Mouse (Mus musculus) thymus, postnatal 25 days (tissue): ENCODE data around the gene Hunk.

Experiments
- DNase-seq: peaks from one replicate; pipeline ENCODE4 v3.0.0; 2022

Hunk gene

DNA sequence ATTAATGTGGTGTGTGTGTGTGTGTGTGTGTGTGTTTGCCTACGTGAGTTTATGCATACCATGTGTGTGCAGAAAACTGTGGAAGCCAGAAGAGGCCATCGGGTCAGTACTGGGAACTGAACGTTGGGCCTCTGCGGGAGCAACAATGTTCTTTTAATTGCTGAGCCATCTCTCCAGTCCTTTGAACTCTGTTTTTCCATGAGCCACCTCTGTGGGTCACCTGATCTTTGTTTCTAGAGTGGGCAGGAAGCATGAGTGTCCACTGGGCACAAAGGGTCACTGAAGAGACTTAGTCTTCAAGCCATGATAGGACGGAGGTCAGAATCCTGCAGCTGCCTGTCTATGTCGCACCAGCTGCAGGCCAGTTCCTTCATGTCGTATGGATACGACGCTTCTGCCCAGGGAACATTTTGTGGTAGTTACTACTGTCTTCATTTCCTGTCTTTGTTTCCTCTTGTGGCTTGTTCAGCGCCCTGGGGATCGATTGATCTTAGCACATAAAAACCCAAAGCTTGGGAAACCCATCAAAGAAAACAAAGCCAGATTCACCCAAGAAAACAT, 10.3 kb downstream of the Hunk start:
- DNase-seq: no peak

DNA sequence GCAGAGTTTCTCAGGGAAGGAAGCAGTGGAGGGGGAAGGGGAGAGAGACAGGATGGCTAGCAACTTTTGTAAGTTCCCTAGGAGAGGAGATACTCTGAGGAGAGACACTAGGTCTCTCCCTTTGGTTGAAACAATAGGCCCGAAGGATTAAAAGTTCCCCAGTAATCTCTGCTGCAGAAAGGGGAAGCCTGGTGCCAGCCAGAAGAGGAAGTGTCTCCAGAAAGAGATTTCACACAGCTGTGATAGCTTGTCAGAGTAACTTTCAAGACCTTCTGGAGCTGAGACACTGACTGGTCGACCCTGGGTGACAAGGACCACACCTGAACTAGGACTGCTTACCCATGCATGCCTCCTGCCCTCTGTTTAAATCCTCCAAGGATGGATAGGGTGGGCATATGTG, 11.1 kb downstream of the Hunk start:
- DNase-seq: no peak

DNA sequence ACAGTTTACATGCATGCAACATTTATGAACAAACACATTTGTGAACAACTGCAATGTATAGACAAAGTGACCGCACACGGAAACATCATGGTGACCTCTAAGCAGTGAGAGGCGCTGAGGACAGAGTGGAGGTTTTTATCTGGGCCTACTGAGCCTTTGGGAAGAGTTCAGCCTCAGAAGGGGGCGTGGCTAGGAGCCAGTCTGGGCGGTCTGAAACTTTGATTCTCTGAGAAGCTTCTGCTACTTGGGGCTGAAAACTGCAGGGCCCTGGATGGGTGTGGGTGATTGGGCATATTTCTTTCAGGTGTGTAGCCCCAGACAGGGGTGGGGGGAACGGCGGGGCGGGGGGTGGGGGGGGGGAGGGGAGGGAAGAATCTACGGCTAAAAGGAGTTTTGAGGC, 14.5 kb downstream of the Hunk start:
- no peak for DNase-seq

DNA sequence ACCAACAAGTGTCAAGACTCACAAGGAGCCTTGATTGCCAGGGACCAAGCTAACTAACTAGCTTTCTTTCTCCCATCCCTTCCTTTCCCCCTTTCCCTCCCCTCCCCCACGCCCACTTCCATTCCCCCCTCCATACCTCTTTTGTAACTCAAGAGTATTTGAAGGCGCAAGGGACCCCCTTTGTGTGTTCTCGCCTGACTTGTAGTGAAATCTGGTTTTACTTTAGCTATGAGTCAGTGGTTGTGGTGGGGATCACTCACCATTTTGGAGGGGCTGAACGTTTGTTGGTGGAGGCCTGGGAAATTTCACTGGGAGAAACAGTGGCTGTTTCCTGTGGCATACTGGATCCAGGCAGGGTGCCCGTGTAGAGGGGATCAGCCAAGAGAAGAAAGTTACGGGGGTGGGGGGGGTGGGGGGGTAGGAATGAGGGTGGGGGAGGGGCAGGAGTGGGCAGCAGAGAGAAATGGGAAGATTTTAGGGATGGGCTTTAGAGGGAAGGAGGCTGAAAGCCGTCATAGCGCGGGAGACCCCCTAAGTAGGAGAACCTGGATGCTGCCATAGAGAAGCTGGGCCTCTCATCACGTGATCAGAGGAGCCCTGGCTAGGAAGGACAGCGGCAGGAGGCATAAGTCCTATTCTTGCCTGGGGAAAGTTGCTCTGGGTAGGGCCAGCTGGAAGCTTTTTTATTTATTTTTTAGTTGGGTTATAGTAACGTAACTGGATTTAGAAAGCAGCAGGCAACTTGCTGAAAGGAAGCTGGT, 15.3 kb downstream of the Hunk start:
- DNase-seq: no peak

DNA sequence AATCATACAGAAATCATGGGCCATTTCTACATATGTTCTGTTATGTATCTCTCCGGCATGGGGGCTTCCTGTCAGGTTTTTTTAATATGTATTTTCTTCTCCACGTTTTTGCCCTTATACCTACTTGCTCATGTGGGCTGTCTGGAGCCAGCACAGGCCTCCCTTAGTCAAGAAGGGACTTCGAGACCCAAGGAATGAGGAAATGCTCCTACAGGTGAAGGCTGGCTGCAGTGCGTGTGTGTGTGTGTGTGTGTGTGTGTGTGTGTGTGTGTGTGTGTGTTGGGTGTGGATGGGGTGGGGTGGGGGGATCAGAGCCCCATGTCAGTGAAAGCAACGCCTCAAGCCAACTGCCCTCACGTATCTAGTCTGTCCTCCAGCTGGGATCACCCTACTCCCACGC, 16.5 kb downstream of the Hunk start:
- DNase-seq: no peak

DNA sequence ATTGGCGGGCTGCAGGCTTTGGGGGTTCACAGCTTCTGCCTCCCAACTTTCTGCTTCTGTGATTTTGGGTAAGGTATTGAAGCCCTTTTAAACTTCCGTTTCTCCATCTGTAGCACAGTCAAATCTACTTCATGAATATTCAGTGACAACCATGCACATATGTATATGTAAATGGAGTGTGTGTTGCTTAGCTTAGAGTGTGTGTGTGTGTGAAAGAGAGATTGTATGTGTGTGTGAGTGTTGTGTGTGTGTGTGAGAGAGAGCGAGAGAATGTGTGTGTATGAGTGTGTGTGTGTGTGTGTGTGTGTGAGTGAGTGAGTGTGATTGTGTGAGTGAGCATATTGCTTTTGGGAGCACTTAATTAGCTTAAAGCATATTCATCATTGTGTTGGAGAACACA, 19.4 kb downstream of the Hunk start:
- no peak for DNase-seq

DNA sequence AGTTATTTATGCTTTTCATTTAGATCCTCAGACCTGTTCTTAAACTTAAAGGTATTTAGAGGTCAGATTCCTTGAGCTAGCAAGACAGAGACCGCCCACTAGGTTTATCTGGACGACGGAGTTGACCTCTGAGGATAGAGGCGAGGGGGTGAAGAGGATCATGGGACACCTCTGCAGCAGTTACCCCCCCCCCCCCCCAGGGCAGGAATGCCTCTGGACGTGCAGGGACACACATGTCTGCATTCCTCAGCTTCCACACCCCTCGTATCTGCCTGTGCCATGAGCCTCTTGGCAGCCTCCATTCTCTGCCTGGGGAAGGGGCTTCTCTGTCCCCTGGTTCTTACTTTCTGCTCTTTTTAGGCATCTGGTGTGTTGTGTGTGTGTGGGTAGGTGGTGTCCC, 19.8 kb downstream of the Hunk start:
- DNase-seq: no peak

DNA sequence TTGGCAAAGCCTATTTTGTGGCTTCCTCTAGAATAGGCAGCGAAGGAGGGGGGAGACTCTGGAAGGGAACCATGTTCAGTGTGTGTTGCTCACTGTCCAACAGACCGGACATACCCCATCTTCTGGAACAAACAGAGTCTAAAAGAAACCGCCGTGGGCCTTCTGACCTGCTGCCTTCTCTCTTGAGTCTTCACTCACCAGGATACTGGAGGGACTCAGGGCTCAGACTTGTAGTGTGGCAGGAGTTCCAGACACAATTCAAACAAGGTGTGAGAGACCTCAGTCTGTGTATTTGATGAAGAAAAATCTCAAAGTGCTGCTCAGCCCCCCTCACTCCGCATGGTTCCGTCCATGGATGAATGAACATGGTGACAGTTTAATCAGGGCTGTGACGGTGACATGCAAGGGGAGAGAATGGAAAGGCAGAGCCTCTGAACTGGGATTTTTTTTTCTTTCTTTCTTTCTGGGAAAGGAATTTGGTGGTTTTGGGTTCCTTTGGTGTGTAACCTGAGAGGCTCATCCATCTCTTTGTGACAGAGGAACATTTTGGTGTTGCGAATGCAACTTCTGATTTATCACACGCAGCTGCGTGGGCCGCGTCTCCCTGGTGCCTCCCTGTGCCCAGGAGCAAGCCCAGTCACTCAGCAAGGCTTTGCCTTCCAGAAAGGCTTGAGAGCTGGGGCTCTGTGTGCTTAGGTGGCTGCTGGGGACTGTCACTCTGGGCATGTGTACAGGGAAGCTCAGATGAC, 21.9 kb downstream of the Hunk start:
- DNase-seq: no peak

DNA sequence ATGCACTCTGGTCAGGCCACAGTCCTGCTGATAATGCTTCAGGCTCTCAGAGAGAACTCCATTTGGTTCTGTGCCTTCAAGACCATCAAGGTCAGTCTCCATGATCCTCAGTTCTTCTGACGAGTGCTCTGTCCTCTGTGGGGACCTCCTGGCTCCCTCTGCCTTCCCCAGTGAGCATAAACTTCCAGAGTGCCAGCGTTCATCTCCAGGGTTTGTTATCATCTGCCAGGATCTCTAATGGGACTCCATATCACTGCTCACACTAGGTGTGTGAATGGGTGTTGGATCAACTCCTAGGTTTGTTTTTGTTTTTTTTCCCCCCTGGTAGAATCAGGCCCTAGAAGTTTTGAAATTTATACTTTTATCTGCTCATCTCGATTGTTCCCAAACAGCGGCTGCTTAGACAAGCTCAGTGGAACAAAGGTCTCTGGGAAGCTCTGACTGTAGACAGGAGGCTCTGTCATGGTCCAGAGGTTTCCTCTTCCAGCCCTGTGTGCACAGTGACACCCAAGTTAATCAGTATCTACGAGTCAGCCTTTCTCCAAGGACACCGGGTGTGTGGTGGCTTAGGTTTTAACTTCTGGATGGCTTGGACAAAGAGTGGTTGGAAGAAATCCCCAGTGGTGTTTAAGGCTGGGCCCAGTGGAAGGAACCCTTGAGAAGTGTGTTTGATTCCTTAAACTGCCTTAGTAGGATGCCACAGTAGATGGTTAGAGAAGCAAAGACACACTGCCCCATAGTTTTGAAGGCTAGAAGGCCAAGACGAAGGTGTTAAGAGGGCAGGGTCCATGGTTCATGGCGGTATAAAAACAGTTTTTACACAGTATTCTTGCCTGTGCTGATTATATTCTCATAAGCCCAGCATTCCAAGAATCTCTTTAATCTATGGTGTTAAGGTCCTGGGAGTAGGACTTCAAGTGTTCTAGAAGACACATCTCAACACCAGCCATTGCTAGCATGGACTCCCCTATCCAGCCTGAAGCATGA, 26.6 kb downstream of the Hunk start:
- DNase-seq: no peak

DNA sequence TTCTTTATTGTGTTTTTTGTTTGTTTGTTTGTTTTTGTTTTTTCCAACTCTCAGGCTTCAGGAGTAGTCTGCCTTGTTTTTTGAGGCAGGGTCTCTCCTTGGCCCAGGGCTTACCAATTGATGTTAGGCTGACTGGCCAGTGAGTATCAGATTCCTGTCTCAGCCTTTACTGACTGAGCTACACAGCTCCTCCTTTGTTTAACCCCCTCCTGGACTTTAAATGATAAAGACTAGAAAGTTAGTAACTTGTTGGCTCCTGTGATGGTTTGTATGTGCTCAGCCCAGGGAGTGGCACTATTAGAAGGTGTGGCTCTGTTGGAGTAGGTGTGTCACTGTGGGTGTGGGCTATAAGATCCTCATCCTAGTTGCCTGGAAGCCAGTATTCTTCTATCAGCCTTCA, 30.8 kb downstream of the Hunk start:
- DNase-seq: no peak

DNA sequence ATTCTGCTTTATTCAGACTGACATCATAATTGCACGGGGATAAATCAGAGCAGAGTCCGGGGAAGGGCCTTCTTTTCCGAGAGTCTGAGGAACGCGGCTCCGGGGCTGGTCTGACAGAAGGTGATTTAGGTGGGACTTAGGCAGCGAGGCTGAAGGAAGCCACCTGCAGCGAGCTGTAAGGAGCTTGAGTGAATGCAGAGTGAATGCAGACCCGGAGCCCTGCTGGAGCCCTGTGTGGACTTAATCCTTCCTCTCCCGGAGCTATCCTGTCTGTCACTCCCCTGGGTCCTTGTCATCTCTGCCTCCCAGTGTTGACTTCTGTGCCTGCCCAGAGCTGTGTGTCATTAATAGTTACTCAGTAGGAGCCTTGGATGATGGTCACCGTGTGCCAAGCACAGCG, 32.8 kb downstream of the Hunk start:
- DNase-seq: no peak

DNA sequence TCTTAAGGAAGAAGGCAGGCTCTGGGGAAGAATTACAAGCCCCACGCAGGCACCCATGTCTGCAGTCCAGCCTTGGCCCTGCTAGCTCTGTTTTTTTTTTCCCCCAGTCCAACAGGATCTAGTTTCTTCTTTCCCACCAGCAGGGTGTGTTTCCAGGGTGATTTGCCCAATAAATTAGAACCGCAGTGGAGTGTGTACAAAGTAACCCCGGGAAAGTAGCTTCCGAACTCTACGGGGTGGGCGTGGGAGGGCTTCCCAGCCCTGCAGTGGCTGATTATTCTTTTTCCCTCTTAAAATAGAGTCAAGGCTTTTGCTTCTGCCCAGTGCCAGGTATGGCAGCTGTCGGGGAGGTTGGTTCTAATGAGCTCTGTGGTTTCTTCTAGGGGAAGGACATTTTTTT, 35.3 kb downstream of the Hunk start:
- no peak for DNase-seq

DNA sequence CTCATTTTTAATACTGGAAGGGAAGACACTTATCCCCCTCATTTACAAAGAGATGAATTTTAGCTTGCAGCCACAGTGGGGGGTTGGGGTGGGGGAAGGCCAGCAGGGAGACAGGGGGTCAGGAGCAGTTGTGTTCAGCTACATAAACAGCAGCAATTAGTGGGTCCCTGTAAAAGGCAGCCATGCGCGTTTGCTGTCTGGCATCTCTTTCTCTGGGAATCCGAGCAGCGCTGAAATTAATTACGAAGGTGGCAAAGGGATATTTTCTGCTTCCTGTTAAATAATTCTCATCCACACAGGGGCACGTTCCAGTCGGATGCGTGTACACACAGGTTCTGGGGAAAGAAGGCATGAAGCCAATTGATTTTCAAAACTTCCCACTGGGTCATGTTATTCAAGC, 35.7 kb downstream of the Hunk start:
- DNase-seq: no peak

DNA sequence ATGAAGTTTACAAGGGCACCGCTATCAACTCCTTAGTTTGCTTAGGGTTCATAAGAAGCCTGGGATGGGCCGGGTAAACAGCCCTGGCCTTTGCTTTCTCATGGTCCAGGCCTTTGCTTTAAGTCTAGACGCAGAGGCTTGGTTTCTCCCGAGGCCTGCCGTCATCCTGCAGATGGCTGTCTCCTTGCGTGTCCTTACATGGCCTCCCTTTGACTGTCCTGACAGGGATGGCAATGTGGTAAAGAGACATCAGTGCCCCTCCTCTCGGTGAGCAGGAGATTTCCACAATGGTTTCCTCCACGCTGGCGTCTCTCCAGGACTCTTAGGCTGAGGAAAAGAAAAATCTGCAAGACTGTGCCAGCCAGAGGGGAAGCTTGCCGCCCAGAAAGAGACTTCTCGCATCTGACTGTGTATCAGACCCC, 36.3 kb downstream of the Hunk start:
- no peak for DNase-seq

DNA sequence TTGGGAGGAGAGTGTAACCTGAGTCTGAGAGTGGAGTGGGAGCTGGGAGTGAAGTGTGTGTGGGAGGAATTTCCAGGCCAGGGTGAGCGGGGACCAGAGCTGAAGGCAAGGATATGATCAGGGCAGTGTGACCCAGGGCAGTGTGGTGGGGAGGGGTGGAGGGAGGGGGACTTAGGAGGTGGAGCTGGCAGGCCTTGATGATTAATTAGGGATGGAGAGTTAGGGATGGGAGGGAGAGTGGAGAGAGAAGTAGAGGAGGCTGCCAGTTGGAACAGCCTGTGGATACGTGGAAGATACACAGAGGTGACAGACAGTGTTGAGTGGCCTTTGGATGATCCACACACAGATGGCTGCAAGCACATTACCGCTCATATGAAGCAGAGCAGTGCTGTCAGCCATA, 38.1 kb downstream of the Hunk start:
- no peak for DNase-seq

DNA sequence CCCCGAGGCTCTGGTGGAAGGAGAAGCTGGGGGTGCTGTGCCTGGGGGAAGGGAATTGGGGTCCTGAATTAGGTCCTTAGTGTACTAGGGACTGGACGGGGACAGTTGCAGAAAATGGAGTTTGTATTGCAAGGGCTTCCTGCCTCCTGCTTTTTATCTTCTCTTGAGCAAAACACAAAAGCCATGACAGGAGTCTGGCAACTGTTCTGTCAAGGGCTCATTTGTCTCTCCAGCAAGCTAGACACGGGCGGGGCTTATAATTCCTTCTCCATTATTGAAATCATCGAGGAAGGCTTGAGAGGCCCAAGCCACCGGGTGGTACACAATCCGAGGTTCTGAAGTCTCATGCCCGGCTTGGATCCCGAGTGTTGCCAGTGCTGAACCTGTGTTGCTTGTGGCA, 38.6 kb downstream of the Hunk start:
- no peak for DNase-seq

DNA sequence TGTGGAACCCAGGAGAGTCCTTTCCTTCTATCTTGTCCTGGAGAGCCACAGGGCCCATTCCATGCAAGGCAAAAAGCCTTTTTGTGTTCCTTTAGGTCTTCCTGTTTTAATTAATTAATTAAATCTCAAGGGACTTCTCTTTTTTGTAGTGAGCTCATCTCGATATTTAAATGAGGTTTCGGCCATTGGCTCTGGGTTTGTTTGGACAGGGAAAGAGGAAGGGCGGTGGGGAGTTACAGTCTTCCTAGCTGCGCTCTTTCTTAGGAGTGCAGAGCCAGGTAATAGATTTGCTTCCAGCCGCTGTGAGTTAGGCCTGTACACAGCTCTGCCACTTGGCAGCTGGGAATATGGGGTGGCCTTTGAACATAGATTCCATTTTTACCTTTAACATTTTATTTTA, 40.4 kb downstream of the Hunk start:
- DNase-seq: no peak

DNA sequence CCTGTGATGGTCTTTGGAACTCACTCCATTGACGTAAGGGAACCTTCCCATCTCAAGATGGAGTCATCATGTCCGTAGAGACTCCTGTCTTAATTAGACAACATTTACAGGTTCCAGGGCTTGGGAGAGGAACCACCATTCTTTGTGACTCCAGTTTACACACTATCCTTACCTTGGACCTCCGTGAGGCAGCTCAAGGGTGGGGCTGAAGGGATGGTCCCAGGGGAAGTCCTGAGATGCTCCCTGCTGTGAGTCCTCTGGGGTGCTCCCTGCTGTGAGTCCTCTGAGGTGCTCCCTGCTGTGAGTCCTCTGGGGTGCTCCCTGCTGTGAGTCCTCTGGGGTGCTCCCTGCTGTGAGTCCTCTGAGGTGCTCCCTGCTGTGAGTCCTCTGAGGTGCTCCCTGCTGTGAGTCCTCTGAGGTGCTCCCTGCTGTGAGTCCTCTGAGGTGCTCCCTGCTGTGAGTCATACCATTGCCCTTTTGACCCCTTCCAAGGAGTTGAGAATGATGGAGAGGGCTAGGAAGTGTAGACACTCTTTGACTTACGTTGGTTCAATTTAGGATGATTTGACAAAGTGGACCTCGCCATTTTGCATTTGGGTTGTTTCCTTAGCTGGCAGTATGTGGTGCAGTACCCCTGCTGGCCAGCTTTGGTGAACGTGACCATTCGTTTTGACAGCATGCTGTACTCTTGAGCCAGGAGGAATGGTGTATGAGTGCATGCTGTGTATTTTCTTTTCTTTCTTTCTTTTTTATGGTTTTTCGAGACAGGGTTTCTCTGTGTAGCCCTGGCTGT, 42.2 kb downstream of the Hunk start:
- no peak for DNase-seq

DNA sequence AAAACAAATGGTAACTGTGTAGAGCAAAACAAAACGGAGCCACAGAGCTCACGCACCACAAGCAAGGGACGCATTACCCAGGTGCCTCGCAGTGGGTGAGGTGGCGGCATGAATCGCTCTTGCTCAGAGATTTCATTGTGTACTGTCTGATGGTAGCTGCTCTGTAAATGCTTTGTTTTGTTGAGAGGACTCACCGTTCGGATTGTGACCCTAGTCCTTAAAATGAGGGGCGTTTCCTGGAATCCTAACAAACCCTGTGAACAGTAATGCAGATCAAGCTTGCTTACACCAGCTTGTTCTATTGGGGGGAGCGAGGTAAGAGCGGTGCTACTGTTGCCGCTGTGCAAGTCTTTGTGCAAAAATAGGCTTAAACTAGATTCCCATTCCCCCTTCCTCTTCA, 47.7 kb downstream of the Hunk start:
- no peak for DNase-seq

DNA sequence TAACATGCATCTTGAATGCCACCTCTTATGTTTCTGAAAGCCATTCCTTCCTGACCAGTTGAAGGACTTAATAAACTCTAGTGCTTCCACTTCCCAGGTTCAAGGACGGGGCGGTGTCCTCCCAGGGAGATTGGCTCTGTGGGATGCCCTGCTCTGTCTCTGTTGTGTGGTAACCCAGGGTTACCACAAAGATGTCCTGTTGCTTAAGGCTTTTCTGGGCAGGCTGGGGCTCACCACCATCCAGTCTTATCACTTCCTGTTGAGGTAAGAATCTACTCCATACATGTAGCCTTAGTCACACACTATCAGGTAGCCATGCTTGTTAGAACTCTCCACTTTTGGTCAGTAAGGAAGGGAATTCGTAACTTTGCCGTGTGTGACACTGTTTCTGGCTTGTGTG, 49.4 kb downstream of the Hunk start:
- no peak for DNase-seq

DNA sequence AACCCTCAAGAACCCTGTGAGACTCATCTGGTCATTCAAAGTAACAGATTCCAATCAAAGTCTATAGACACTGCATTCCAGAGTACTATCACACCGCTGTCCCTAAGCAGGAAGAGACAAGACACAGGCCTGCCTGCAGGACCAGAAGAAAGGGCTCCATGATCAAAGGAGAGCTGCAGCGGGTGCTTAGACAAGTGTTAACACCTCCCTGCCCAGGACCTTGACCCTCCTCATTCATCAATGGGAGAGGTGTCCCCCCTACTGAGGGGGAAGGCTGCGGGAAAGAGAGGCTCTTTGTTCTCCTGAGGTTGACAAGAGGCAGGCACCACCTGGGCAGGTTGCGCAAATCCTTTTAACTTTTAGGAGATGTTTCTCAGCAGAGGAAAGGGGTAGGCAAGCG, 51.5 kb downstream of the Hunk start:
- no peak for DNase-seq

DNA sequence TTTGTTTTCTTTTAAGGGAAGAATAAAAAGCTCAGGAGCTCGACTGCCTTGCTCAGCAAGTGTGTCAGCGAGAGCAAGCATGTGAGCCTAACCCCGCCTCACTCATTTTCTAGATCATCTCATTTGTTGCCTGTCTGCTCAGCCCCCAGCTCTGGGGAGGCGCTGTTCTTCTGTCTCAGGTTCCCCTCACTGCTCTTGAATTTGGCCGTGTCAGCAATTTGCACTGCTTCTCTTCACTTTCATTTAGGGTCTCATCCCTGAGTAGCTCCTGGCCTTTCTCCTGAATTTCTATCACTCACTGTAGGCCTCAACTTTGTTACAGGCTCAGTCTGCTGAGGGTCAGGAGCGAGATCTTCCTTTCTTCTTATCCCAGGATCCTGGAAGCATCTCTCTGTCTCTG, 53.7 kb downstream of the Hunk start:
- DNase-seq: no peak
